Mouse (Mus musculus) 3T3-L1 (cell line): ENCODE results near the gene Naa20.

Source experiments
- DNase-seq: peaks from one replicate; pipeline ENCODE4 v3.0.0-alpha.2; 2015; ENCODE audit warnings: low read depth, low spot score

The Naa20 gene

GRCm38 (mm10) chr2:145901861-145902260 lies at the start of gene Naa20:
Gene Naa20, plus strand, starts transcription at chr2:145902099.
- DNase-seq = no peak

GRCm38 (mm10) chr2:145855831-145856230 lies 46.1 kb upstream of the Naa20 start:
- no peak for DNase-seq

- no peak for DNase-seq
Observed at GRCm38 (mm10) chr2:145857864-145858263, 44.0 kb upstream of the Naa20 start.

- peak; percentile 88 for DNase-seq
Observed at GRCm38 (mm10) chr2:145859442-145859931, 42.4 kb upstream of the Naa20 start.

- peak; percentile 95 for DNase-seq
Observed at GRCm38 (mm10) chr2:145859932-145860801, 41.7 kb upstream of the Naa20 start.

- DNase-seq = peak; percentile 58
Observed at GRCm38 (mm10) chr2:145861193-145862123, 40.4 kb upstream of the Naa20 start.

- DNase-seq = peak; percentile 61
Observed at GRCm38 (mm10) chr2:145862206-145862817, 39.6 kb upstream of the Naa20 start.

- no peak for DNase-seq
Observed at GRCm38 (mm10) chr2:145865344-145865743, 36.6 kb upstream of the Naa20 start.

- DNase-seq = no peak
Observed at GRCm38 (mm10) chr2:145866238-145866637, 35.7 kb upstream of the Naa20 start.

- peak; percentile 29 for DNase-seq
Observed at GRCm38 (mm10) chr2:145866695-145867449, 35.0 kb upstream of the Naa20 start.

GRCm38 (mm10) chr2:145871308-145871707 lies 30.6 kb upstream of the Naa20 start:
- DNase-seq = no peak

- DNase-seq = peak; percentile 52
Observed at GRCm38 (mm10) chr2:145872099-145872498, 29.8 kb upstream of the Naa20 start.

GRCm38 (mm10) chr2:145873953-145874352 lies 27.9 kb upstream of the Naa20 start:
- DNase-seq = no peak

- DNase-seq = no peak
Observed at GRCm38 (mm10) chr2:145874879-145875482, 26.9 kb upstream of the Naa20 start.

GRCm38 (mm10) chr2:145877191-145877590 lies 24.7 kb upstream of the Naa20 start:
- peak; percentile 64 for DNase-seq

- peak; percentile 89 for DNase-seq
Observed at GRCm38 (mm10) chr2:145880887-145881747, 20.8 kb upstream of the Naa20 start.

- DNase-seq = no peak
Observed at GRCm38 (mm10) chr2:145881932-145882331, 20.0 kb upstream of the Naa20 start.

- peak; percentile 65 for DNase-seq
Observed at GRCm38 (mm10) chr2:145882398-145882797, 19.5 kb upstream of the Naa20 start.
